Mouse (Mus musculus) c-Kit-positive CD71-positive TER-119-negative erythroid progenitor cells, embryonic 14.5 days (primary cell): ENCODE measurements around the gene Nppb.

Source experiments
- DNase-seq: peaks from one replicate; pipeline ENCODE4 v3.0.0-alpha.2; 2013; ENCODE audit warnings: low read depth

Nppb gene

GRCm38 (mm10) chr4:147985205-147986132 is at the start of gene Nppb:
Nppb (plus strand) TSS chr4:147985788.
- peak; percentile 30 for DNase-seq

GRCm38 (mm10) chr4:147935904-147936303 is 49.7 kb upstream of the Nppb start:
- no peak for DNase-seq

GRCm38 (mm10) chr4:147936331-147936954 is 49.1 kb upstream of the Nppb start, which contains the start of gene Plod1:
Plod1 (minus strand) TSS chr4:147936767.
- no peak for DNase-seq

- no peak for DNase-seq
These were observed 48.6 kb upstream of the Nppb start for GRCm38 (mm10) chr4:147937021-147937420.

- no peak for DNase-seq
These were observed 48.1 kb upstream of the Nppb start for GRCm38 (mm10) chr4:147937486-147937885.

- DNase-seq = no peak
These were observed 47.2 kb upstream of the Nppb start for GRCm38 (mm10) chr4:147938148-147939096.

- DNase-seq = no peak
These were observed 45.5 kb upstream of the Nppb start for GRCm38 (mm10) chr4:147940111-147940510.

- peak; percentile 78 for DNase-seq
These were observed 45.0 kb upstream of the Nppb start, which contains the start of gene 2510039O18Rik for GRCm38 (mm10) chr4:147940576-147941044. 2510039O18Rik (plus strand) TSS chr4:147940895.

- DNase-seq = no peak
These were observed 44.3 kb upstream of the Nppb start for GRCm38 (mm10) chr4:147941045-147942020.

GRCm38 (mm10) chr4:147943005-147943404 is 42.6 kb upstream of the Nppb start:
- no peak for DNase-seq

- DNase-seq = no peak
These were observed 38.1 kb upstream of the Nppb start for GRCm38 (mm10) chr4:147947511-147947910.

GRCm38 (mm10) chr4:147953590-147953989 is 32.0 kb upstream of the Nppb start:
- peak; percentile 44 for DNase-seq

- DNase-seq = no peak
These were observed 28.4 kb upstream of the Nppb start for GRCm38 (mm10) chr4:147957141-147957540.

GRCm38 (mm10) chr4:147959881-147960831 is 25.4 kb upstream of the Nppb start:
- DNase-seq = peak; percentile 73

GRCm38 (mm10) chr4:147962781-147963180 is 22.8 kb upstream of the Nppb start:
- DNase-seq = no peak

GRCm38 (mm10) chr4:147963623-147964022 is 22.0 kb upstream of the Nppb start:
- no peak for DNase-seq

GRCm38 (mm10) chr4:147965712-147966111 is 19.9 kb upstream of the Nppb start:
- DNase-seq = no peak

GRCm38 (mm10) chr4:147968816-147969215 is 16.8 kb upstream of the Nppb start:
- DNase-seq = no peak

- no peak for DNase-seq
These were observed 16.3 kb upstream of the Nppb start for GRCm38 (mm10) chr4:147969337-147969736.
